Mouse (Mus musculus): ENCODE measurements around the gene B3galt4. TPM values are rescaled to one million over a fixed set of nuclear protein-coding genes. Genes with fewer than 3 reads are reported as not detected.

The B3galt4 gene
- total and polyA plus RNA-seq, 2 experiments from 2014 or later: 0.53 to 6.1 TPM

- Histone ChIP-seq H3K4me2 (ENCODE audit: low read depth, low read length) (no peak overlapping the region), H3K9me3 (replicated peaks; ENCODE audit: control insufficient read depth, low read length) (peaks cover 3% of the 10 kb centered on the region; the same call in 1 of the 2 replicates), H3K9ac (replicated peaks; ENCODE audit: low read depth, low read length) (no peak overlapping the region), H3K4me3 (ENCODE audit: low read depth, low read length) (no peak overlapping the region), H3K27me3 (ENCODE audit: control insufficient read depth, insufficient read depth, low read length) (no peaks in the 10 kb centered on the region), H3K36me3 (replicated peaks; ENCODE audit: control insufficient read depth, insufficient read depth, low read length) (peaks cover 39% of the 10 kb centered on the region), H3K27ac (ENCODE audit: low read depth) (no peak overlapping the region), H3K4me1 (ENCODE audit: control insufficient read depth, insufficient read depth) (no peaks in the 10 kb centered on the region)
- WGBS: 90% methylated on average over 17 of the region's 17 CpGs
- no peak for ATAC-seq (ENCODE audit: insufficient read depth, low read depth)
- TF ChIP-seq EP300 (IDR thresholded peaks at IDR 0.05; ENCODE audit: low read depth) (no peak), CTCF (IDR thresholded peaks at IDR 0.05; ENCODE audit: low read depth) (no peak)
- DNase-seq (ENCODE audit: low spot score): no peak
Observed at GRCm38 (mm10) chr17:33965082-33965845, 14.0 kb upstream of the B3galt4 start.

- Histone ChIP-seq H3K4me1 (ENCODE audit: control insufficient read depth, insufficient read depth) (no peaks in the 10 kb centered on the region), H3K4me2 (ENCODE audit: low read depth, low read length) (no peak overlapping the region), H3K36me3 (replicated peaks; ENCODE audit: control insufficient read depth, insufficient read depth, low read length) (peaks cover 59% of the 10 kb centered on the region), H3K27ac (ENCODE audit: low read depth) (no peak overlapping the region), H3K9me3 (replicated peaks; ENCODE audit: control insufficient read depth, low read length) (no peaks in the 10 kb centered on the region), H3K4me3 (ENCODE audit: low read depth, low read length) (no peak overlapping the region), H3K9ac (replicated peaks; ENCODE audit: low read depth, low read length) (no peak overlapping the region), H3K27me3 (ENCODE audit: control insufficient read depth, insufficient read depth, low read length) (no peaks in the 10 kb centered on the region)
- no peak for ATAC-seq (ENCODE audit: insufficient read depth, low read depth)
- no peak for DNase-seq (ENCODE audit: low spot score)
- TF ChIP-seq CTCF (IDR thresholded peaks at IDR 0.05; ENCODE audit: low read depth) (no peak), EP300 (IDR thresholded peaks at IDR 0.05; ENCODE audit: low read depth) (no peak)
- 91% methylated on average over 7 of the region's 7 CpGs for WGBS
Observed at GRCm38 (mm10) chr17:33962876-33963275, 11.6 kb upstream of the B3galt4 start.

- Histone ChIP-seq H3K9me3 (replicated peaks; ENCODE audit: control insufficient read depth, low read length) (no peaks in the 10 kb centered on the region), H3K36me3 (replicated peaks; ENCODE audit: control insufficient read depth, insufficient read depth, low read length) (peaks cover 49% of the 10 kb centered on the region), H3K9ac (replicated peaks; ENCODE audit: low read depth, low read length) (no peak overlapping the region), H3K4me1 (ENCODE audit: control insufficient read depth, insufficient read depth) (peaks cover 6% of the 10 kb centered on the region; the same call in 1 of the 2 replicates), H3K4me3 (ENCODE audit: low read depth, low read length) (no peak overlapping the region), H3K27me3 (ENCODE audit: control insufficient read depth, insufficient read depth, low read length) (no peaks in the 10 kb centered on the region), H3K4me2 (ENCODE audit: low read depth, low read length) (no peak overlapping the region), H3K27ac (ENCODE audit: low read depth) (no peak overlapping the region)
- ATAC-seq (ENCODE audit: insufficient read depth, low read depth): no peak
- WGBS: 93% methylated on average over 15 of the region's 15 CpGs
- DNase-seq (ENCODE audit: low spot score): no peak
- TF ChIP-seq CTCF (IDR thresholded peaks at IDR 0.05; ENCODE audit: low read depth): no peak
- TF ChIP-seq EP300 (IDR thresholded peaks at IDR 0.05; ENCODE audit: low read depth): no peak
Observed at GRCm38 (mm10) chr17:33959948-33960347, 8.7 kb upstream of the B3galt4 start.

GRCm38 (mm10) chr17:33959135-33959534 is 7.8 kb upstream of the B3galt4 start:
- peaks cover 13% of the 10 kb centered on the region for H3K4me1 ChIP-seq (ENCODE audit: control insufficient read depth, insufficient read depth)
- H3K4me2 ChIP-seq (ENCODE audit: low read depth, low read length): no peak overlapping the region
- no peak overlapping the region for H3K27ac ChIP-seq (ENCODE audit: low read depth)
- H3K4me3 ChIP-seq (ENCODE audit: low read depth, low read length): no peak overlapping the region
- no peak for DNase-seq (ENCODE audit: low spot score)
- ATAC-seq (ENCODE audit: insufficient read depth, low read depth): no peak
- H3K27me3 ChIP-seq (ENCODE audit: control insufficient read depth, insufficient read depth, low read length): no peaks in the 10 kb centered on the region
- H3K36me3 ChIP-seq (replicated peaks; ENCODE audit: control insufficient read depth, insufficient read depth, low read length): peaks cover 46% of the 10 kb centered on the region
- no peaks in the 10 kb centered on the region for H3K9me3 ChIP-seq (replicated peaks; ENCODE audit: control insufficient read depth, low read length)
- TF ChIP-seq EP300 (IDR thresholded peaks at IDR 0.05; ENCODE audit: low read depth) (no peak), CTCF (IDR thresholded peaks at IDR 0.05; ENCODE audit: low read depth) (no peak)
- H3K9ac ChIP-seq (replicated peaks; ENCODE audit: low read depth, low read length): no peak overlapping the region
- WGBS: 95% methylated on average over 13 of the region's 13 CpGs

- ATAC-seq (ENCODE audit: insufficient read depth, low read depth): no peak
- no peak for TF ChIP-seq CTCF (IDR thresholded peaks at IDR 0.05; ENCODE audit: low read depth)
- no peak for TF ChIP-seq EP300 (IDR thresholded peaks at IDR 0.05; ENCODE audit: low read depth)
- no peak overlapping the region for H3K4me2 ChIP-seq (ENCODE audit: low read depth, low read length)
Observed at GRCm38 (mm10) chr17:33958451-33958850, 7.2 kb upstream of the B3galt4 start.

GRCm38 (mm10) chr17:33957493-33957892 is 6.2 kb upstream of the B3galt4 start:
- no peak overlapping the region for H3K4me2 ChIP-seq (ENCODE audit: low read depth, low read length)
- WGBS: 81% methylated on average over 6 of the region's 6 CpGs
- H3K36me3 ChIP-seq (replicated peaks; ENCODE audit: control insufficient read depth, insufficient read depth, low read length): peaks cover 40% of the 10 kb centered on the region

More at GRCm38 (mm10) chr17:33958451-33958850, 7.2 kb upstream of the B3galt4 start:
- Histone ChIP-seq H3K9me3 (replicated peaks; ENCODE audit: control insufficient read depth, low read length) (no peaks in the 10 kb centered on the region), H3K27me3 (ENCODE audit: control insufficient read depth, insufficient read depth, low read length) (no peaks in the 10 kb centered on the region), H3K36me3 (replicated peaks; ENCODE audit: control insufficient read depth, insufficient read depth, low read length) (peaks cover 40% of the 10 kb centered on the region), H3K27ac (ENCODE audit: low read depth) (no peak overlapping the region), H3K4me1 (ENCODE audit: control insufficient read depth, insufficient read depth) (peaks cover 15% of the 10 kb centered on the region), H3K4me3 (ENCODE audit: low read depth, low read length) (no peak overlapping the region), H3K9ac (replicated peaks; ENCODE audit: low read depth, low read length) (no peak overlapping the region)
- DNase-seq (ENCODE audit: low spot score): no peak
- WGBS: 90% methylated on average over 11 of the region's 11 CpGs

More at GRCm38 (mm10) chr17:33957493-33957892, 6.2 kb upstream of the B3galt4 start:
- no peak overlapping the region for H3K27ac ChIP-seq (ENCODE audit: low read depth)
- TF ChIP-seq EP300 (IDR thresholded peaks at IDR 0.05; ENCODE audit: low read depth): no peak
- no peak for TF ChIP-seq CTCF (IDR thresholded peaks at IDR 0.05; ENCODE audit: low read depth)
- DNase-seq (ENCODE audit: low spot score): no peak
- H3K27me3 ChIP-seq (ENCODE audit: control insufficient read depth, insufficient read depth, low read length): no peaks in the 10 kb centered on the region
- H3K4me3 ChIP-seq (ENCODE audit: low read depth, low read length): no peak overlapping the region
- peaks cover 15% of the 10 kb centered on the region for H3K4me1 ChIP-seq (ENCODE audit: control insufficient read depth, insufficient read depth)
- no peaks in the 10 kb centered on the region for H3K9me3 ChIP-seq (replicated peaks; ENCODE audit: control insufficient read depth, low read length)
- ATAC-seq (ENCODE audit: insufficient read depth, low read depth): no peak
- no peak overlapping the region for H3K9ac ChIP-seq (replicated peaks; ENCODE audit: low read depth, low read length)

All from heart, postnatal 0 days (tissue).